Mouse (Mus musculus) brain, embryonic 14.5 days (tissue): ENCODE data around the gene Tas2r125.

ENCODE experiments used
- CTCF ChIP-seq: fragments of 200-500 bp; IDR thresholded peaks from 2 replicates; pipeline ENCODE4 v1.5.1; 2012; ENCODE audit warnings: inconsistent platforms, mild to moderate bottlenecking, moderate library complexity, borderline replicate concordance; ENCODE audit not compliant: insufficient read depth, insufficient read length; ENCODE audit errors: extremely low read depth
- POLR2A ChIP-seq: fragments of 200-500 bp; IDR thresholded peaks from 2 replicates; pipeline ENCODE4 v1.6.1; 2012; ENCODE audit warnings: mild to moderate bottlenecking, inconsistent platforms, borderline replicate concordance; ENCODE audit not compliant: poor library complexity, insufficient read depth, insufficient read length, severe bottlenecking; ENCODE audit errors: extremely low read depth

DNA sequence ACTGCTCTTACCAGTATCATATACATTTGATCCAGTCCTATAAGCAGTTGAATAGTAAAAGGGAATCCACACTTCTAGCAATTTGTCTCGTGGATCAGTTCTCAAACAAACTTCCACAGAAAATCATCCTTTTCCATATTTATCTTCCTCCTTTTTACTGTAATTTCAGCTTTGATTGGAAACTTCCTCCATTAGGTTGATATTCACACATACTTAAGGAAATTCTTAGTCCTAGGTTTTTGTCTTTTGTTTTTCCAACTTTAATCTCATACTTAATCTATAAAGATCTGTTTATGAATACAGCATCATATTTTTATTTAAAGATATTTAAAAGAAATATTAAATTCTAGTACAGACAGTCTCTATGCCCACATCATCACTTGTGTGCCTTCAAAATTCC, 48.4 kb downstream of the Tas2r125 start, which contains the start of gene Tas2r131:
- TF ChIP-seq CTCF (no peak), POLR2A (no peak)
